Mouse (Mus musculus): ENCODE results near the gene Fabp1.

Fabp1 gene

DNA sequence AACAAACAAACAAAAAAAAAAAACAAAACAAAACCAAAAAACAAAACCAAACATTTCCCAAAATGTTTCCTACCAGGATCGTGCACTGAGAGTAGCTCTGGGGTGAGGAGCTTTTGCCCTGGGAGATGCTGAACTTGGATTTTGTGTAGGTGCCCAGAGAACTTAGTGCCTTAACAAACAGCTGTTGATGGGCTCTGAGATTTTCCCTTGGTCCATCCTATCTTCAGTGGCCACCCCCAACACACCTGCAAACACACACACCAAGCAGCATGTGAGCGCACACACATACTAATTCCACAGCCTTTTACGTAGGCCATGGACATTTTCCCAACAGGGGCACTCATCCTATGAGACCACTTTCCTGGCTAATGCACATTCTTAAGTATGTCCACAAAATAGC lies 12.8 kb downstream of the Fabp1 start:
- no peak for DNase-seq

DNA sequence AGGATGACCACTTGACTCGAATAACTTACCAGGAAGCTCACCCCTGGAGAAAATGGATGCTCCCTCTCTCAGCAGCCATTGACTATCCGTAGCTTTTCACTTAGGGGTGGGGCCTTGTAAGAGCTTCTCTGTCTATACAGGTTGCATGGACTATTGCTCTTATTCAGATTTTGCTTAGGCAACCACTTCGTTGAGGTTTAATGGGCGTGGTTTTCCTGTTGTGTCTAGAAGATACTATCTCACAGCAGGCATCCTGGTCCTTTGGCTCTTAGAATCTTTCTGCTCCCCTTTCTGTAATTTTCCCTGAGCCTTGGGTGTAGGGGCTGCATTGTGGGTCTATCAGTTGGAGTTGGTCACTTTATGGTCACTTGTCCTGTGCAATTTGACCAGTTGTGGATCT lies 21.9 kb downstream of the Fabp1 start:
- DNase-seq: no peak

DNA sequence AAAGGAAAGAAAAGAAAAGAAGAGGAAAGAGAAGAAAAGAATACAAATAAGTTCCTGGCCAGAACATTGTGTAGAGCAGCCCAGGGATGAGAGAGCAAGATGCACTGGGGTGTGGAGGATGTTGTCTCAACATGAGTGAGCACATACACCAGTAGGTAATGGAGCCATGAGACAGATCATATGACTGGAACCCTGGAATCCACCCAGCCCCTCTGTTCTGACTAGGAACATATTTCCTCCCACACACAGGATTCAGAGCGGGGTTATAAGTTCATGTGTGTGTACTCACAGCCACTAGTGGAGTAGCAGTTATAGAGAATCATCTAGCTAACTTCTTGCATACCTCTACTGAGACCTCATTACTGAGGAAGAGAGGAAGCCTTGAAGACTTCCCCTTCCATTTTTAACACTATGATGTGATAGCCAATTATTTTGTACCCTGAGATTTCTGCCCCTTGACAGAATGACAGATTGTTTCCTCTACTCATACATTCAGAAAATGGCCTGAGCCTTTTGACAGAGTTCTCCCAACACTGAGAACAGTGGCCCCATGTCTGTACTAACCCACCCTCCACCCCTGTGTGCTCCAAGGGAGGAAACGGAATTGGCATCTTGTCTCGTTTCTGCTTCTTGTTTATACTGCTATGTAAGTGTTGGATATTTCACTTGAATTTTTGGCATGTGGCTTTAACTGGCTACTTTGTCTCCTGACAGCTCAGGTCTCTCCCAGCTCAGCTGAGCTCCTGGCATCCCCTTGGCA lies 24.7 kb downstream of the Fabp1 start:
- no peak for DNase-seq

DNA sequence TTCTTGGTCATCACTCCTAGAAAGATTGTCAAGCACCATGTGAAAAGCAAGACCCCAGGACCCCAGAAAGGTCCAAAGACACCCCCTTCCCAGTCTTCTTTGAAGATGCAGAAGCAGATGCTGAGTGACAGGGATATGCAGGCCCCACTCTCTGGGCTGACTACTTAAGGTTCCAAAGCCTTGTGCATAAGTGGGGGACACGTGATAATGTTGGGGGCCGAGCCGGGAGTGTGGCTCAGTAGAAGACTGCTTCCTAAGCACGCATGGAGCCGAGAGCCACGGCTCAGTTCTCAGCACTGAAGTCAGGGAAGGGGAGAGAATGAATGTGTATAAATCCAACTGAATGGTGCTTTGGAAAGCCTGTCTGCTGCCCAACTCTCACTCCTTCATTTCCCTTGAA lies 26.9 kb downstream of the Fabp1 start:
- no peak for DNase-seq

DNA sequence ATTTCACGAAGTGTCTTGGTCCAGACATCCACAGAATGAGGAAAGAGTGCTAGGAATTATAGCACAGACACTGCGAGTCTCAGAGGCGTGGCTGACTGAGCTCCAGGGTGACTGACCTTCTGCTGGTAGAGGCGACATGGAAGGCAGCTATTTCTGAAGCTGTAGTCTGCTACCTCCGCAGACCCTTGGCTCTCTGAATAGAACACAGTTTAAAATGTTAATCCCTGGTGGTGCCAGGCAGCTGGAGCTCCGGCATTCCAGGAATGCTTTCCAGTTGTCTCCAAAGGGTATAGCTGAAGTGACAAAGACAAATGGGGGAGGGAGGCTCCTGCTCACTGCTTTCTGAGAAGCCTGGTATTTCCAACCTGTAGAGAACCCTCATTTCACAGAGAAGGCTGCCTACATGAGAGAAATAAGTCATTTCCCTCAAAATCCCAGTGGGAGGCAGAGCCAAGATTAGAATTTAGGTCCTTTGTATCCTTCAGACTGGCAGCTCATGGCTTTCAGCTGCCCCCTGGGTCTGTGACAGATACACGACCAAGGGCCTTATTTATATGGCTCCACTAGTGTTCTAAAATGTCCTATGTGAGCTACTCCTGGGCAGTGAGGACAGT lies 27.6 kb downstream of the Fabp1 start:
- DNase-seq: no peak

DNA sequence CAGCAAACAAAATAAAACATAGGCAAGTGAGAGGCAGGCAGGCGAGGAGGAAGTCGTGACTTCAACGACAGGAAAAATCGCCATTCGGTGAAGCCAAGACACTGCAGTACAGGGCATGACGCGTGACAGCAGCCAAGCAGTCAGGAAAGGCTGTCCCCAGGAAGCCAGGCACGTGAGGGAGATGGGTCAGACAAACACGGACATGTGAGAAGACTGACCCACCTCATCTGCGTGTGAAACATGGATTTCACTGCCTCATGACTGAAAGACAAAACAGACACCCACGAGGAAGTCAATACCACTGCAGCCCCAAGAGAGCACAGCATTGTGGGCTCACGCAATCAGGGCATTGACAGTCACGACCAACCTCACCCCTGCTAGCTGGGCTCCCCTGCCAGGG lies 35.5 kb downstream of the Fabp1 start:
- no peak for DNase-seq

DNA sequence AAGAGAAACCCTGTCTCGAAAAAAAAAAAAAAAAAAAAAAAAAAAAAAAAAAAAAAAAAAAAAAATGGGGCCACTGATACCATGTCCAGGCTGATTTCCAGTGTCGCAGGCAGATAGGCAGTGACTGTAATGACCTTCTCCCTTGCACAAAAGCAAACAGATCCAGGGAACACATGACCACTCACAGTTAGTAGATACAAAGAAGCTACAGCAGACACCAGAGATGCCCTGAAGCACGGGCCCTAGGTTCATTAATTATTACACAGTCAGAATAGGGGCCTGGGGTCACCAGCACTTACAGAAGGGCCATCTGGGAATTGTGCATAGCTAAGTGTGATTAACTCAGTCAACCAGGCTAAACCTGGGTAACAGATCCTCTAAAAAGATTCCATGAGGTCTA lies 36.3 kb downstream of the Fabp1 start:
- no peak for DNase-seq

DNA sequence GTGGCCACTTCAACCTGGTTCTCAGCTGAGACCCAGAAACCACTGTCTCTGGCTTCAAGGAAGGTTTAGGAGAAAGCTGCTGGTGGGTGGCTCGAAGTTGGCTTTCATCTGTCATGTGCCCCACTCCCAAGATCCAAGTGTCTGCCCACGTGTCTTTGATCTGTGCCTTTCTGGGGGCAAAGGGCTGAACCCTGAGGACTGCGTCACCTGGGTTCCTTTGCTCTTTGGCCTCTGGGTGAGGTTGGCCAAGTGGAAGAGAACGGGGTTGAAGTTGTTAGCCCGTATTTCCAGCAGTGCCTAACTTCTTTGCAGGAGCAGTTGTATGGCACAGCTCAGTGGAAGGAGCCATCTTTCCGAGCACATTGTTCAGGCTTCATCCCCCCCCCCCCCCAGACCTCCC lies 36.9 kb downstream of the Fabp1 start:
- no peak for DNase-seq

DNA sequence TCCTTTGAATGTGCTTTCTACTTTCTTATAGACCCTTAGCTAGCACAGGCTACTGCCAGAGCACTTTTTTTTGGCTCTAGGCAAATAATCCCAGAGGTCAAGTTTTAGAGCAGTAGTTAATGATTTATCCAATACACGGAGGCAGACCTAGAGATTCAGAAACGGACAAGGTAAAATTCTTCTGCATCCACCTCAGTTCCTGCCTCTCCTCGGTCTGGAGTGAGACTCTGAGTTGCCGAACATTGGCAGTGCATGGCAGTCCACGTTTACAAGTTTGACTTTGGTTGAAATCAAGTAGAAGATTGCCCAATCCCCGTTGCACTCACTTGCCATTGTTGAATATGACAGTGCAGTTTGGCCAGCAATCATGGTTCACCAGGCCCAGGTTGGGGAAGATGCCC lies 37.4 kb downstream of the Fabp1 start:
- DNase-seq: no peak

DNA sequence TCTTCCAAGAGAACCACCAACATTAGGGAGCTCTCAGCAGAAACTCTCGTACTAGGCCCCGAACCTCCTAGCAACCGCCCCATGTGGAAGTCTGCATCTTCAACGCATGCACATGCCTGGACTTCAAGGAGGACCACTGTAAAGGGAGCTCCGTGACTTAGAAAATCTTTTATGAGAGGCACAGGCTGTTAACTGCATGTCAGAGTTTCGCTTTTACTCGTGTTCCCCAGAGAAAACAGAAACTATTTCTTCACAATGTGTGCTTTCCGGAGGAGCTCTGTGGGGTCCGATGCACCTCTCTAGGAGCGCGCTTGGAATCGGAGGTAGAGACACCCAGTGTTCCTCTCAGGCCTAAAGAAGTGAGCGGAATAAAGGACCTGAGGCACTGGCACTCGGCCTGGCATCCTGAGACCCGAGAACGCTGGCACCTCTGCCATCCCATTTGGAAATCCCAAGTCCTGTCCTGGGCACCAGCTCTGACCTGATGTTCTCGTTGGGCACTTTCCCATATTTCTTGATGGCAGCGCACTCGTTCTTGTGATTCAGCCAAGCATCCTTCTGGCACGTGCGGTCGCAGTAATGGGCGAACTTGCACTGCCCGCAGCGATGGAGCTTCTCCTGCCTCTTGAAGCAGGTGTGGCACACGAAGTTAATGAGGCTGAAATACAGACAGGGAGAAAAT lies 39.6 kb downstream of the Fabp1 start:
- DNase-seq: no peak

DNA sequence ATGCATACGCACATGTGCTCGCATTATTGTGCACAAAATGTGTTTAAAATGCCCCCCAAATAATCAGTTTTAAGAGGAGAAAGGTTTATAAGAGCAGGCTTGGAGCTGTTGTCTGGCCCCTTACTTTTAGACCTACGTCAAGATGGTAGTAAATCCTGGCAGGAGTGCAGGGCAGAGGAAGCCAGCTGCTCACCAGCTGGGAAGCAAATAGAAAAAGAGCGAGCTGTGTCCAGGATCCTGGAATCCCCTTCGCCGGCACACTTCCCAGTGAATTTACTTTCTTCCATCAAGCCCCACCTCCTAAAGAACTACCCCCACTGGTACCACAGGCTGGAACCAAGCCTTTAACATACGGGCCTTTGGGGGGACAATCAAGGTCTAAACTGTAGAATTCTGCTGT lies 41.2 kb downstream of the Fabp1 start:
- DNase-seq: no peak

DNA sequence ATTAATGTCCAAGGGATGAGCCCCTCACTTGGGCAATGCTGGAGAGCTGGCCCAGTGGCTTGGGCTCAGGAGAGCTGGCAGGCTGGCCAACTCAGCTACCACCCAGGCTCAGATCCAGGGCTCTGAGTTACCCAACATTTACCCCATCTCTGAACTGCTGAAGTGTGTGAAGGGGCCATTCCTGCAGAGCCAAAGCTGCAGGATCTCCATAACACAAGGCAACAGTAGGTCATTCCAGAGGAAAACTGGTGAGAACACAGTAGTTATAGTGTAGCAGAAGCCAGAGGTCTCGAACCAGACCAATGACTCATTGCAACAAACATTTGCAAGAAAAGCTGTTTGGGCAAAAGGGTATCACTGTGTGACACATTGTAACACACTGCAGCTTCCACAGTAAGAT lies 43.2 kb downstream of the Fabp1 start:
- no peak for DNase-seq

DNA sequence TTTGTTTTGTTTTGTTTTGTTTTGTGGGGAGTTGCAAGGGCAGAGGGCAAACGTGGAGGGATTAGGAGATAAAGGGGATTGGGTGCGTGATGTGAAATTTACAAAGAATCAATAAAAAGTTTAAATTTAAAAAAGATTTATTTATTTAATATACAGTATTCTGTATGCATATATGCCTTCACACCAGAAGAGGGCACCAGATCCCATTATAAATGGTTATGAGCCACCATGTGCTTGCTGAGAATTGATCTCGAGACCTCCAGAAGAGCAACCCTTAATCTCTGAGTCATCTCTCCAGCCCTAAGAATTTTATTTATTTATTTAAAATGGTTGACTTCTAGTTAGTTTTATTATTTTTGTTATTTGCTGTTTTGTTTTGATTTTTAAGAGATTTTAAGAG lies 43.6 kb downstream of the Fabp1 start:
- no peak for DNase-seq

DNA sequence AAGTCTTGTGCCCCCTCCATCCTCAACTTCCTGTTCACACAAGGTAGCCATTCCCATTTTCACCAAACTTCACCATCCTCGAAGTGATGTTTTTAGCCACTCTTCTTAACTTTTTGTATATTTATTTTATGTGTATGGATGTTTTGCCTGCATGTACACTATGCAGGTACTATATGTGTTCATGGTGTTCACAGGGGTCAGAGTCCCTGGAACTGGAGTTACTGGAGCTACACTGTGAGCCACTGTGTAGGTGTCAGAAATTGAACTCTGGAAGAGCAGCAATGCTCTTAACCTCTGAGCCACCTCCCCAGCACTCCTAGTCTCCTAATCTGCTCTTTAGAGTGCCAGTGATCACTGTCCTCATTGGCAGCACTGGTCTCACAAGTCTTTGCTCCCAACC lies 48.8 kb downstream of the Fabp1 start:
- DNase-seq: no peak

DNA sequence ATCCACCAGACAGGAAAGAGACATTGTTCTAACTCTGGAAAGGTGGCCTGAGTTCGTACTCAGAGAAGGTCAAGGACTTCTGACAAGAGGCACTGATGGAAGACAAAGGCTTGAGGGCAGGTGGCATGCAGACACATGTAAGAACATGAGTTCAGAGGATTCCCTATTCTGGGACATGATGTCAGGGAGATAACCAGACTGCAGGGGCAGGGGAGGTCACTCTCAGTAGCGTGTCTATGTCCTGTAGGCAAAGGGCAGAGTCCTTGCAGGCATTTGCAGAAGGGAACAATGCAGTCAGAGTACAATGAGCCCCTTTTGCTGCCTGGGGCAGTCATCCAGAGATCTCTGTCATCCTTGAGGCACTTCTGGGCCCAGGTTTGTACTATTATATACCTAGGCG lies 50.0 kb downstream of the Fabp1 start:
- no peak for DNase-seq

DNA sequence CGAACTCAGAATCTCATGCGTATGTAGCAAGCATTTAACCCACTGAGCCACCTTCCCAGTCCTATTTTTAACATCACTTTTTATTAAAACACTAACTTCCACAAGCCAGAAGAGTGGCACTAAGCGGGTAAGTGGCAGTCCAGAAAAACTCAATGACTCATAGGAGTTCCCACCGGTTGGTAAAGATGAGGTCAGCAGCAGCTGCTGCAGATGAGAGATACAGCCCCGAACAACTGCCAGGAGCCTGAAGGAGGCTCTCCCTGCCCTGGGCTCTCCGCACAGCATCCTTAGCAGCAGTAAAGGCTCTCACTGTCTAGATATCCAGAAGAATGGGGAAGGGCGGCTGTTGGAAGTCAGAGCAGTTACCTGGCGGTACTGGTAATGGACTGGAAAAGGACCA lies 51.3 kb downstream of the Fabp1 start:
- DNase-seq: no peak

DNA sequence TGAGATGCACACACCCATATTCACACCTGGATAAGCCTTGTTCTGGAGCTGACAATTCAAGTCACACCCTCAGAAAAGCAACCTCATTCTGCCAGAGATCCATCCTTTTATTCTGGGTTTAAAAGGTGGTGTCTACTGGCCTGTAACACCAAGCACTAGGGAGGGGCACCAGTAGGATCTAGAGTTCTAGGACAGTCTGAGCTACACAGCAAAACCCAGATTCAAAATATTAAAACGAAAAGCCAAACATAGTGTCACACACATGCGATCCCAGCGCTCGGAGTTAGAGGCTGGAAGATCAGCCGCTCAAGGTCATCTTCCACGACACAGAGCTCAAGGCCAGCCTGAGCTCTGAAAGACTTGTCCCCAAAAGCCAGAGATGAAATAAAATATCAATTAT lies 54.8 kb downstream of the Fabp1 start:
- DNase-seq: no peak

All from thymus, postnatal 14 days (tissue).